ENCODE assay signal across 8 mouse cellular contexts in genomic region chr1:152462348-152462747, GRCm38 (mm10).
DNase-seq lines count a peak whose midpoint lies in the region; ATAC-seq and TF ChIP-seq lines count a peak whose summit lies in the region.
"Had no signal": no experiment of that assay in that cellular context is flagged by ENCODE, and none has a peak within 500 bp of the region (broad histone marks: within the 10 kb centered on the region; RNA-seq: fewer than 3 reads in every experiment).

No protein-coding gene starts in this region.

- DNase-seq in kidney, adult 2 months, result peak; percentile 52
- no peak for DNase-seq in kidney, adult 11 months
- DNase-seq in frontal cortex, postnatal 14 days (ENCODE audit: low spot score in 2 of 2), result no peak
- no peak for DNase-seq in thymus, adult 2 months

- no peaks in the 10 kb centered on the region for H3K9me3 ChIP-seq in heart, embryonic 11.5 days (replicated peaks; ENCODE audit: control insufficient read depth, low read length)
- no peaks in the 10 kb centered on the region for H3K9me3 ChIP-seq in kidney, embryonic 16.5 days (ENCODE audit: low read length)
- no peaks in the 10 kb centered on the region for H3K9me3 ChIP-seq in midbrain, embryonic 15.5 days

- no peak overlapping the region for H3K4me2 ChIP-seq in heart, embryonic 11.5 days
- H3K4me2 ChIP-seq in kidney, embryonic 16.5 days (replicated peaks; ENCODE audit: low read depth, low read length), result no peak overlapping the region
- H3K4me2 ChIP-seq in midbrain, embryonic 15.5 days, result no peak overlapping the region

- WGBS in kidney, adult 2 months, result 76% methylated on average over 7 of the region's 7 CpGs
- 72% methylated on average over 7 of the region's 7 CpGs for WGBS in heart, embryonic 11.5 days (ENCODE audit: insufficient replicate concordance)
- 75% methylated on average over 7 of the region's 7 CpGs for WGBS in kidney, embryonic 16.5 days
- 90% methylated on average over 7 of the region's 7 CpGs for WGBS in midbrain, embryonic 15.5 days
- 85% methylated on average over 7 of the region's 7 CpGs for WGBS in thymus, adult 2 months

- no peaks in the 10 kb centered on the region for H3K36me3 ChIP-seq in kidney, adult 2 months (ENCODE audit: control insufficient read depth, insufficient read depth, low read length)
- H3K36me3 ChIP-seq in heart, embryonic 11.5 days (ENCODE audit: control insufficient read depth, insufficient read depth, low read length), result no peaks in the 10 kb centered on the region
- H3K36me3 ChIP-seq in kidney, embryonic 16.5 days (ENCODE audit: insufficient read depth, low read length), result no peaks in the 10 kb centered on the region
- H3K36me3 ChIP-seq in midbrain, embryonic 15.5 days (replicated peaks), result no peaks in the 10 kb centered on the region
- no peaks in the 10 kb centered on the region for H3K36me3 ChIP-seq in thymus, adult 2 months (ENCODE audit: control insufficient read depth, insufficient read depth, low read length)

- peak overlapping the region; percentile 3; the same call in 1 of the 2 replicates for H3K9ac ChIP-seq in heart, embryonic 11.5 days (ENCODE audit: low read depth, low read length)
- H3K9ac ChIP-seq in kidney, embryonic 16.5 days (replicated peaks; ENCODE audit: low read length), result no peak overlapping the region
- no peak overlapping the region for H3K9ac ChIP-seq in midbrain, embryonic 15.5 days

- ATAC-seq in heart, embryonic 11.5 days (replicated peaks; ENCODE audit: insufficient number of reproducible peaks, low FRiP score, low TSS enrichment), result no peak
- no peak for ATAC-seq in kidney, embryonic 16.5 days (ENCODE audit: low FRiP score, low TSS enrichment)
- ATAC-seq in midbrain, embryonic 15.5 days (replicated peaks), result no peak
- ATAC-seq: inflammation-experienced regulatory T-cells, adult 6 months had no signal

- H3K27me3 ChIP-seq in kidney, adult 2 months (replicated peaks; ENCODE audit: control insufficient read depth, insufficient read depth, low read length), result no peaks in the 10 kb centered on the region
- H3K27me3 ChIP-seq in heart, embryonic 11.5 days (ENCODE audit: control insufficient read depth, insufficient read depth, low read length), result no peaks in the 10 kb centered on the region
- no peaks in the 10 kb centered on the region for H3K27me3 ChIP-seq in kidney, embryonic 16.5 days (ENCODE audit: insufficient read depth, low read length)
- H3K27me3 ChIP-seq in midbrain, embryonic 15.5 days (replicated peaks), result no peaks in the 10 kb centered on the region
- no peaks in the 10 kb centered on the region for H3K27me3 ChIP-seq in thymus, adult 2 months (ENCODE audit: control insufficient read depth, insufficient read depth, low read length)

- TF ChIP-seq POLR2A in kidney, adult 2 months (IDR thresholded peaks at IDR 0.05; ENCODE audit: low read depth, low read length), result no peak
- no peak for TF ChIP-seq POLR2A in thymus, adult 2 months (IDR thresholded peaks at IDR 0.05; ENCODE audit: control insufficient read depth, extremely low read depth, insufficient read depth, low read length, poor library complexity)

- H3K4me3 ChIP-seq in kidney, adult 2 months (ENCODE audit: insufficient read depth, low read depth, low read length), result no peak overlapping the region
- no peak overlapping the region for H3K4me3 ChIP-seq in heart, embryonic 11.5 days (ENCODE audit: low read depth, low read length)
- H3K4me3 ChIP-seq in kidney, embryonic 16.5 days (ENCODE audit: low read length), result no peak overlapping the region
- no peak overlapping the region for H3K4me3 ChIP-seq in midbrain, embryonic 15.5 days
- no peak overlapping the region for H3K4me3 ChIP-seq in thymus, adult 2 months (ENCODE audit: control insufficient read depth, insufficient read depth, low read length)

- H3K27ac ChIP-seq in kidney, adult 2 months (ENCODE audit: insufficient read depth, low read depth, low read length), result peak overlapping the region; percentile 21; the same call in 1 of the 2 replicates
- H3K27ac ChIP-seq in heart, embryonic 11.5 days (ENCODE audit: low read depth, low read length), result peak overlapping the region; percentile 70
- H3K27ac ChIP-seq in kidney, embryonic 16.5 days (ENCODE audit: low read length), result peak overlapping the region; percentile 73; the same call in 1 of the 2 replicates
- H3K27ac ChIP-seq in midbrain, embryonic 15.5 days, result 0 out of 2 replicates have a peak overlapping the region, but pooled peaks have one; percentile 54
- H3K27ac ChIP-seq in thymus, adult 2 months (ENCODE audit: control insufficient read depth, insufficient read depth, low read length), result no peak overlapping the region

- TF ChIP-seq CTCF in kidney, adult 2 months (conservative IDR thresholded peaks at IDR 0.05; ENCODE audit: insufficient read depth, insufficient read length, low read depth, low read length), result no peak
- TF ChIP-seq CTCF in thymus, adult 2 months (IDR thresholded peaks at IDR 0.05; ENCODE audit: borderline replicate concordance, control insufficient read depth, extremely low read depth, insufficient read depth, low read length, poor library complexity), result no peak

- H3K4me1 ChIP-seq in kidney, adult 2 months (ENCODE audit: control insufficient read depth, insufficient read depth, low read length), result 0 out of 2 replicates have a peak, but pooled peaks cover 9% of the 10 kb centered on the region
- H3K4me1 ChIP-seq in heart, embryonic 11.5 days (ENCODE audit: control insufficient read depth, insufficient read depth, low read length), result peaks cover 13% of the 10 kb centered on the region; the same call in 1 of the 2 replicates
- H3K4me1 ChIP-seq in kidney, embryonic 16.5 days (ENCODE audit: insufficient read depth, low read length), result peaks cover 11% of the 10 kb centered on the region; the same call in 1 of the 2 replicates
- H3K4me1 ChIP-seq in midbrain, embryonic 15.5 days, result peaks cover 8% of the 10 kb centered on the region; the same call in 1 of the 2 replicates
- peaks cover 5% of the 10 kb centered on the region; the same call in 1 of the 2 replicates for H3K4me1 ChIP-seq in thymus, adult 2 months (replicated peaks; ENCODE audit: control insufficient read depth, insufficient read depth, low read length)
